Mouse (Mus musculus) heart, adult 11 months (tissue): ENCODE measurements around the gene Gbp9.
"Not testable (repeated sequence)": the region's sequence is repeated elsewhere in the genome, so short reads cannot be mapped to it uniquely, and the experiment has no call there.

Experiments
- DNase-seq: peaks from one replicate; pipeline ENCODE4 v3.0.0; 2022

Gbp9 gene

DNA sequence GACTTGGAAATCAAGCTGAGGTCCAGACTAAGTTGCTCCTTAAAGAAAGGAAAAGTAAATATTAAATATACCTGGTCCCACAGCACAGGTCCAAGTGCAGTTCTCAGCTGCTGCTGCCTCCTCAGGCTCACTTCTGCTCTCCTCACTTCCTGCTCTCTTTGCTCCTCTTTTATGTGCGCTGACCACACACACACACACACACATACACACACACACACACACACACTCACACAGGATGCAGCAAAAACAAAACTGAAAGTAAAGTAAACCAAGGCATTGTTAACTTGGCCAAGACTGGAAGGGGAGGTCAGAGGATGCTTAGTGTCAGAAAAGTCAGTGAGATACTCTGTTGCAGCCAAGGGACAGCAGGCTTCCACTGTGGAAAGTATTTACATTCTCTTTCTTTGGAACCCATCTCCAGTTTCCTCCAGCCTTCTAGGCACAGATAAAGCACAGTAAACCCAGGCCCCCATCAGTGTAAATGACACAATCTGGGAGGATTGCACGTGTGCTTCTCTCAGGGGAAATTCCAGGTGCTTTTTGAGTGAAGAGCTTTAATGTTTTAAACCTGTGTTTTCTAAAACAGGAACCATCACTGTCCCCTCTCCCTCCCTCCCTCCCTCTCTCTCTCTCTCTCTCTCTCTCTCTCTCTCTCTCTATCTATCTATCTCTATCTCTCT, at the start of gene Gbp9, which contains the start of the genes Gbp8 and Gbp4:
TSS of gene Gbp9 (minus strand) at position 131 of the 680 bp plus-strand sequence.
TSS of gene Gbp8 (minus strand) at position 132 of the 680 bp plus-strand sequence.
TSS of gene Gbp4 (minus strand) at position 178 of the 680 bp plus-strand sequence.
- peak; percentile 97 for DNase-seq

DNA sequence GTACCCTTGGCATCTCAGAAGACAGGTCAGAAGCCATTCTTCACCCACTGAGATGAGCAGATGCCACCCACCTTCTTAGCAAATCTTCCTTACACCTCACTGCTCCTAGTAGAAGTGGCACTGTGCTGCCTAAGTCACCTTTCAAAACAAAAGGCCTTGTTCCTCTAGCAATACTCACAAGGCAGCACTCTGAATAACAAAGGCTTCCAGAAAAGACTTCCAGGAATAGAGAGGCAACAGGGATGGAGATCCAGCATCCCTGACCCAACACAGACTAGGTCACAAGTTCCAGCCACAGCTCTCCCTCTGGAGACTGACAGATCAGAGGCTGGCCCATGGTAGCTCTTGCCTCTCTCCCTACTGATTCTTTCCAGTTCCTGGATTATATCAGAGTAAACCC, 42.1 kb upstream of the Gbp9 start:
- DNase-seq, result no peak

DNA sequence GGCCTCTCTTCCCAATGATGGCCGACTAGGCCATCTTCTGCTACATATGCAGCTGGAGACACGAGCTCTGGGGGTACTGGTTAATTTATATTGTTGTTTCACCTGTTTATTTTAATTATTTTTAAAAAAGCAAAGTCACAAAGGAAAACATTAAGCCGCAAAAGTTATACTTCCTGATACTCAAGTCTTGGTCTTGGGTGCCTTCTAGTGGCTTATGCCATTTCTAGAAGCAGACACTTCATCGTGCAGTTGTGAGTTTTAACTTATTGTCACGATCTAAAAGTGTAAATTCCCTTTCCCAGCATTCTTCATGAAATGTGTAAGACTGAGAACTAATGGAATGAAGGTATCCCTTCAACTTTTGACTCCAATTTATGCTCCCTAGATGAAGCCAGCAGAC, 17.2 kb upstream of the Gbp9 start:
- DNase-seq, result no peak

DNA sequence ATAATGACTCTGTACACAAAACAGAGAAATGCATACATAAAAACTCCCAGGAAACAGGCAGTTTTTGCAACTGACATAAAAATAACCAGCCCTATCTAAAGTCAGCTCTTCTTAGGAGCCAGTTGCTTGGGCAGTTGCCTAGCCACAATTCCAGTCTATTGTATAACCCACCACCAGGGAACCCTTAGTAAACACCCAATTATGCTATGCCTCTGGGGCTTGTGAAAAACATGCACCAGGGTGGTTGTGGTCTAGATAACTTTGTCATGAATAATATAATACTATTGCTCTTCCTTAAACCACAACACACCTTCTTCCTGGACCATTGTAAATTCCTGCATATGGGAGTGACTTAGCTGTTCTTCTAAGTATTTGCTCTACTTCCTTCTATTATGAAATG, 14.7 kb upstream of the Gbp9 start:
- no peak for DNase-seq

DNA sequence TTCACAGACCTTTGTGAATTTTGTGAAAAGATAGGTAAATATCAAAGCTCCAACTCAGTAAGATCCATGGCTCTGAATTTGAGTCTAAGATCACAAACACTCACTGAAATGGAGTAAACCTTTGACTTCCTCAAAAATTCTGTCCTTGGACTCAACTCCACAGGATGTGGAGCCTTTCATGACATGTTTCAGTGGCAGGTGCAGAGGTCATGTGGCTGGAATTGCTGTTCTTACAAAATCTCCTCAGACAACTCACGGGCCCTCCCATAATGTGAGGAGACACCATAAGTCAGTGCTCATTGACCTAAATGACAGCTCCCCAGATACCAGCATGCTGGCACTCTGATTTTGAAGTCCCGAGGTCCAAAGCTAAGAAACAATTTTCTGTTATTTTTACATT, 8.7 kb upstream of the Gbp9 start:
- not testable (repeated sequence) for DNase-seq

DNA sequence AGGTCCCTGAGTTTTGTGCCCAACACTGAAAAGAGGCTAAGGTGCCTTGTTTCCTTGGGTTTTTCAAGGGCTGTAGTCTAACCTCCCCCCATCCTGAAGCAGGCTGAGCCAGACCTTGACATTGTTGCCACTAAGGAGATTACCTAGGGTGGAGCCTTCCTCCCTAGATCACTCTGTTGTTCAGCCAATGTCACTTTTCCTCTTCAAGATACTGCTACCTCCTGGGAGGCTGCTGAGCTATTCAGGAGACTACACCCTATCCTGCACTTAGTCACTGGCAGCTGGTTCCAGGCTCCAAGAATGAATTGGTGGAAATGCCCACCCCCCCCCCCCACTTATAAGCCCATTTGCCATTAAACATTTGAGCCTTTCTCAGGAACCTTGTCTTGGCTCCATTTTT, 7.1 kb upstream of the Gbp9 start:
- peak; percentile 98 for DNase-seq

DNA sequence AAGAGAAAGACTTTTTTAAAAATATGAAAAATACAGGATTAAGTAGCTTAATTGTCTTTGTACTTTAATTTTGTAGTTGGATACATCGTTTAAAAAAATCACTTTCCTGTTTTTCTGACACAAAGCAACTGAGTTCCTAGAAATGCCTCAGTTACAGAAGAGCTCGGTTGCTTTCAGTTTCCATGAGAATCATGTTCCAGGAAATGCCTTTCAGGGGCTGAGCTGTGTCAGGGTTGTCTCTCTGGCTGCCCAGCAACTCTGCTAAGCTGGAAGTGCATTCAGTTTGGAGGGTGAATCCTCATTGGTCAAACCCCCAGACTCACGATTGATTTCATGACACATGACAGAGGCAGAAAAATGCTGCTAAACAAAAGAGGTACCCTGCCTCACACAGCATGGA, 6.4 kb upstream of the Gbp9 start:
- peak; percentile 95 for DNase-seq

DNA sequence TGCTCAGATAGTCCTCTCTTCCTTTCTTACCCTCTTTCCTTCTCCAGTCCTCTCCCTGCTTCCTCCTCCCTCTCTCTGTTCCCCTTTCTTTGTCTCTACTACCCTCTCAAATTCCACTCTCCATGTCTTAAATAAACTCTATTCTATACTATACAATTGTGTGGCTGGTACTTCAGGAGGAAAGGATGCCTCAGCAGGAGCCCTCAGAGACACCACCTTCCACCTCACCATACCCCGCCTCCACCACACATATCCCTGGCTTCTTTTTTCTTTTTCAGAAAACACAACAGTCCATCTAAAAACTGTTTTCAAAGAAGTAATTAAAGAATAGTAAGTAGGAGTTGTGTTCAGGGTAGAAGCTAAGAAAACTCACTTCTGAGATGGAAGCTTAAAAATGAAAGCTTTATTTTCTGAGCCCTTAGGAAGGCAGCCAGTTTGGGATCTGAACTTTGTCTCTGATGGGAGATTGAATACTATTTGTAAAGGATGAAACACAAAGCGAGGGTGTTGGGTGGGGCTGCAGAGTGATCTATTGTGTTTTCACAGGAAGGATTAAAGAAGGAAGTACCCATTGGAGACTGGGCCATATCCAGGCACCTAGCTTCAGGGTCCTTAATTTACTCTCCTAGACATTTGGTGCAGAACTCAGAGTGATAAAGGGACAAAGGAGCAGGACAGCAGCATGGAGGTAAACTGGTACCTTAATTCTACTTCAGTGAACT, 911 bp upstream of the Gbp9 start:
- DNase-seq, result not testable (repeated sequence)

DNA sequence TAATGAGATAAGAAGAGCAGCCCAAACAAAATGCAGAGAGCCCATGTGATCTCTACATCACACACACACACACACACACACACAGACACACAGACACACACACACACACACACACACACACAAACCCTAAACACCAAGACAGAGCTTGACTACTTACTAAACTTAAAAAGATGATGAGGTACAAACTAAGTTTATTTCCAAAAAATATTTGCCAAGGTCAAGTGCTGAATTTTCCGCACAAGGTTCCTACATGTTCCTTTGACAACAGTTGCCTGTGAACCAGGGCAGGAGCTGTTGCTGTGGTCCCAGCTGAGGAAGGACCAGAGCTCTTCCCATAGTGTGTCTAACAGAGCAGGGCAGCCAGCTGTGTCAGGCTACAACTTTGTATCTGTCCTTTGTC, 433 bp downstream of the Gbp9 start:
- no peak for DNase-seq

DNA sequence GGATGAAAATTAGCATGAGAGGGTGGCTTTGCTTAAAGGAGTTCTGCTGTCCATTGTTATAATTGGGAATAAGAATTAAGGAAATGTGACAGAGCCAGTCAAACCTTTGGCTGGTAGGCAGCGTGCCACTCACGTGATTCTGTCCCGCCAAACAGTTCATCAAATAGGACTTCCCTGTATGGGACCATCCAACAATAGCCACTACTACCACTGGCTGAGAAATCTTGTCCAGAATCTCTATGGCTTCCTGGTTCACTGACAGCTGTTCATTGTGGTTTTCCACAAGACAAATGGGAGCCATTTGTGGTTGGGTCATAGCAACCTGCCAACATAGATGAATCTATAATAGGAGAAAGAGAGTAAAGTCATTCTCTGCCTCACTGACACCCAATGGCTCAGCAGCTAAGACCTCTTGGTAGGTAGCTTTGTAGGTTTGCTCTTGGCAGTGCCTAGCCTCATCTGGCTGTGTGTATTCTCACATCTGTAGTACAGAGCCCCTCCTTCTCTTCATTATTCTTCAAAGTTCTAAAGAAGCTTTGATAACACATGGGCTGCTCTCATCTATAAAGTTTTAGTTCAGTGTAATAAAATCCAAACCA, 2.5 kb downstream of the Gbp9 start:
- DNase-seq, result not testable (repeated sequence)

DNA sequence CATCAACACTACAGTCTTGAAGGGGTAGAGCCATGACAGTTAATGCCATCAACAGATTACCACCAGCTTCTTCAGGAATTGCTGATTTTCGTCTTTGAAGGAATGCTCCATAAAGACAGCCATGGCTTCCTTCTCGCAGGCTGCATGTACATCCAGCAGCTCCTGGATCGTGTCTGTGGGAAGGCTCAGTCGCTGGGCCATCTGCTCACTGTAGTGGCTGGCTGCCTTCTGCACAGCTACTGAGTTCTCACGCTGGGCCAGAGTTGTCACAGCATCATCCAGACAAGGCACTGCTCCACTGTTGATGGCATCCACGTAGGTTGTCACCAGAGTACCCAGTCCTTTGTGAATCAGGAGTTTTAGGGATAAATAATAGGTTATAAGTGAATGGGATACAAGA, 17.6 kb downstream of the Gbp9 start:
- DNase-seq, result not testable (repeated sequence)

DNA sequence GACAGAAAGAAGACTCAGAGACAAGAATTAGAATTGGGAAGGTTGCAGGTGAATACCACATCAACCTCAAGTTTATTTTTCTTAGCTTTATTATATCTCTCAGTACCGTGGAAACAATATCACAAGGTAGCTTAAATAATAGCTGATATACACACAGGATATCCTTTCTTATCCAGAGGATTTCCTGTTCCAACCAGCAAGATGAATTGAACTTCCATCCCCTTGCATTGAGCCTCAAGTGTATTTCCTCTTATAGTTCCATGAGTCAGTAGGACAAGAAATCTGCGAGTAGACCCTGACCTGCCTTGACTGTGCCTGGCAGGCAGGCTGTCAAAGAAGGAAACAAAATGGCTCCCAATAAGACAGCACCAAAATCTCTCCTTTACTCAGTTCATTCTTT, 23.6 kb downstream of the Gbp9 start:
- DNase-seq, result no peak

DNA sequence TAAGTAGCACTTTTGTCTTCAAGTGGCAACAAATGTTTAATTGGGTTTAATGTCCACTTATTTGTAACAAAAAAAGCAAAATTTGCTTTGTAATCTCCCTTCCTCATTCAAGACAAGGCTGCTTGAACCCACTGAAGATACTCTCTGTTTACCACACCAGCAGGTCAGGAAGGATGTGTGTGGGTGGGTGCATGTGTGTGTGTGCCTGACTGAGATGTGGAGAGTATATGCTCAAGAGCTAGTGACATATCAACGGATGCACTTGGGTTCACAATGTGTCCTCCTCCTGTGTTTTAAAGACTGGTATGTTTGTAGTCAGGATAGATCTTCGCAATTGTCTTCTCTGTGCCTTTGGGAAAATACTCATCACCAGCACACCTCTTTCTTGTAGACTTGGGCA, 24.6 kb downstream of the Gbp9 start:
- DNase-seq, result no peak

DNA sequence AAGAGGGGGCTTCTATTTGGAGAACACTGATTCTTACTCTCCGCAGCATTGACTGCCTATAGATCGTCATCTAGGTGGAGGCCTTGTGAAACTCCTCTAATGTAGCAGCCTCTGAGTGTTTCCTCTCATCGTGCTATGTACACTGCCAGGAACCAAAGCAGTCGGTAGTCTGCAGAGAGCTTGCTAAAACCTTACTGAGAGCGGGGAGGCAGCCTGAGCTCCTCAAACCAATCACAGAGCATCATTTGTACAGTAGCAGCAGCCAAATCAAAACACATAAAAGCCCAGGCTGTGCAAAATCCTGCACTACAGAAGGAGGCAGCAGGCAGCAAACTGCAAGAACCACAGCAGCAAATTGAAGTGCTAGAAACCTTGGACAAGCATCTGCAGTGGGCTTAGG, 25.7 kb downstream of the Gbp9 start:
- DNase-seq, result no peak

DNA sequence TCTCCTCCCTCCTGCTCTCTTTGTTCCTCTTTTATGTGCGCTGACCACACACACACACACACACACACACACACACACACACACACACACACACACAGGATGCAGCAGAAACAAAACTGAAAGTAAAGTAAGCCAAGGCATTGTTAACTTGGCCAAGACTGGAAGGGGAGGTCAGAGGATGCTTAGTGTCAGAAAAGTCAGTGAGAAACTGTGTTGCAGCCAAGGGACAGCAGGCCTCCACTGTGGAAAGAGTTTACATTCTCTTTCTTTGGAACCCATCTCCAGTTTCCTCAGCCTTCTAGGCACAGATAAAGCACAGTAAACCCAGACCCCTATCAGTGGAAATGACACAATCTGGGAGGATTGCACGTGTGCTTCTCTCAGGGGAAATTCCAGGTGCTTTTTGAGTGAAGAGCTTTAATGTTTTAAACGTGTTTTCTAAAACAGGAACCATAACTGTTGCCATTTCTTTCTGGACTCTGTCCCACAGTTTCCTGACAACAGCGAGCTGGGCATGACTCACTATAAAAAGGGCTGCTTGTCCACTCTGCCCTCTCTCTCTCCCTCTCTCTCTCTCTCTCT, 29.0 kb downstream of the Gbp9 start:
- peak; percentile 98 for DNase-seq

DNA sequence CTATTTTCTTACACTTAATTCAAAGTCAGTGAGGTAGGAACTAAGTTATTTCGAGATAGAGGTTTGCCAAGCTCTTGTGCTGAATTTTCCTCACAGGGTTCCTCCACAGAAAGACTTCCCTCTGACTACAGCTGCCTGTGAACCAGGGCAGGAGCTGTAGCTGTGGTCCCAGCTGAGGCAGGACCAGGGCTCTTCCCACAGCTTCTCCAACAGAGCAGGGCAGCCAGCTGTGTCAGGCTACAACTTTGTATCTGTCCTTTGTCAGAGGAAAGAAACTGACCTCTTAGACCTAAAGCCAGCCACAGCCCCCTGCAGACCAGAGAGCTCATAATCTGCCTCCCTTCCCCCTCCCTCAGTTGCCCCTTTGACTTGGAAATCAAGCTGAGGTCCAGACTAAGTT, 29.6 kb downstream of the Gbp9 start:
- not testable (repeated sequence) for DNase-seq

DNA sequence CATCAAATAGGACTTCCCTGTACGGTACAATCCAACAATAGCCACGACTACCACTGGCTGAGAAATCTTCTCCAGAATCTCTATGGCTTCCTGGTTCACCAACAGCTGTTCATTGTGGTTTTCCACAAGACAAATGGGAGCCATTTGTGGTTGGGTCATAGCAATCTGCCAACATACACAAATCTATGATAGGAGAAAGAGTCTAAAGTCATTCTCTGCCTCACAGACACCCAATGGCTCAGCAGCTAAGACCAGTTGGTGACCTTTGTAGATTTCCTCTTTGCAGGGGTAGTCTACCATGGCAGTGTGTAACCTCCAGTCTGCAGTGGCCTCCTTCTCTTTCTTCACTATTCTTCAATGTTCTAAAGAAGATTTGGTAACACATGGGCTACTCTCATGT, 33.6 kb downstream of the Gbp9 start:
- not testable (repeated sequence) for DNase-seq

DNA sequence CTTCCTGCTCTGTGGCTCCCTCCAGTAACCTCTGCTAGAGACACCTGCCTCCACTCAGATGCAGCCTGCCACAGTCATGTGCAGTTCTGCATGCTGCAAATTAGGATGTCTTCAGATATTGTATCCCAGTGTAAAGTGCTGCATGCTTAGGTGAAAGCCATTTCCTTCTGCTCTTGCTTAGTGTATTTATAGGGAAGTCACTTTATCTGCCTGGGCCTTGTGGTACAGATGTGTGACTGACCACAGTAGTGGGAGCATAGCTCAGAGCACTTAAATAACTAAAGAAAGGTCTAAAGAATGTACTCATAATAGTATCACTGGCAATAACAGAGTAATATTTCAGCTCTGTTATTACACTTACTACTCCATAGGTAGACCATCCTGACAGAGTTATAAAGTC, 57.4 kb downstream of the Gbp9 start:
- DNase-seq, result no peak

DNA sequence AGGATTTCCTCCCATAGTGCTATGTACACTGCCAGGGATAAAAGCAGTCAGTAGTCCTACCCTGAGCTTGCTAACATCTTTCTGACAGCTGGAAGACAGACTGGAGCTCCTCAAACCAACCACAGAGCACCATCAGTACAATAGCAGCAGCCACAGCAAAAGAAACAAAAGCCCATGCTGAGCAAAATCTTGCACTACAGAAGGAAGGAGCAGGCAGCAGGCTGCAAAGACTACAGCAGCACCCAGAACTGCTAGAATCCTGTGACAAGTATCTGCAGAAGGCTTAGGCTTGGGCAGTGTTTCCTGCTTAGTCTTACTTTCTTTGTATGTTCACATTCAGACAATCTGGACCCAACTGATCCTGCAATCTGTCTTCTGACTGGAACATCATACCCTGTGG, 71.0 kb downstream of the Gbp9 start:
- DNase-seq, result not testable (repeated sequence)

DNA sequence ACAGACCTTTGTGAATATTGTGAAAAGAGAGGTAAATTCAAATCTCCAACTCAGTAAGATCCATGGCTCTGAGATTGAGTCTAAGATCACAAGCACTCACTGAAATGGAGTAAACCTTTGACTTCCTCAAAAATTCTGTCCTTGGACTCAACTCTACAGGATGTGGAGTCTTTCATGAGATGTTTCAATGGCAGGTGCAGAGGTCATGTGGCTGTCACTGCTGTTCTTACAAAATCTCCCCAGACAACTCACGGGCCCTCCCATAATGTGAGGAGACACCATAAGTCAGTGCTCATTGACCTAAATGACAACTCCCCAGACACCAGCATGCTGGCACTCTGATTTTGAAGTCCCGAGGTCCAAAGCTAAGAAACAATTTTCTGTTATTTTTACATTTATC, 74.9 kb downstream of the Gbp9 start:
- DNase-seq, result not testable (repeated sequence)

DNA sequence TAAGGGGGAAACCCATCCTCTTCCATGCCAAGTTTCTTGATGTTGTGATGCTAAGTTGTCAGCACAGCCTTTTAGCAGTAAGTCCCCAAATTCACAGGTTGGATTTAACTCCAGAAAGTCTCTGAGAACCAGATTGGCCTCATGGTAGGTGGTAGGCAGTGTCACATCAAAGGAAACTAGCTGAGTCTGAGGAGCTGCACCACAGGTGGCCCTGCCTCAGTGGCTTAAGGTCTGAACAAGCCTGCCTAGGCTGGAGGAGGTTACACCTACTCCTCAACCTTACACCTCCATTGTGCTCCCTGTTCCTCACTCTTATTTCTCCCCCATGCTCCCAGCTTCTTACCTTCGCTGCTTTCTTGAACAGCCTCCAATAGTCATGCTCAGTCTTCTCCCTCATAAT, 76.0 kb downstream of the Gbp9 start:
- DNase-seq, result no peak

DNA sequence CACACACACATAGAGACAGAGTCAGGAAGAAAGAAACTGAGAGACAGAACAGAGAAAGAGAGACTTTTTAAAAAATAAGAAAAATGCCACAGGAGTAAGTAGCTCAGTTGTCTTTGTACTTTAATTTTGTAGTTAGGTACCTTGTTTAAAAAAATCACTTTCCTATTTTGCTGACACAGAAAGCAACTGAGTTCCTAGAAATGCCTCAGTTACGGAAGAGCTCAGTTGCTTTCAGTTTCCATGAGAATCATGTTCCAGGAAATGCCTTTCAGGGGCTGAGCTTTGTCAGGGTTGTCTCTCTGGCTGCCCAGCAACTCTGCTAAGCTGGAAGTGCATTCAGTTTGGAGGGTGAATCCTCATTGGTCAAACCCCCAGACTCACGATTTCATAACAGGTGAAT, 76.9 kb downstream of the Gbp9 start:
- DNase-seq, result not testable (repeated sequence)

DNA sequence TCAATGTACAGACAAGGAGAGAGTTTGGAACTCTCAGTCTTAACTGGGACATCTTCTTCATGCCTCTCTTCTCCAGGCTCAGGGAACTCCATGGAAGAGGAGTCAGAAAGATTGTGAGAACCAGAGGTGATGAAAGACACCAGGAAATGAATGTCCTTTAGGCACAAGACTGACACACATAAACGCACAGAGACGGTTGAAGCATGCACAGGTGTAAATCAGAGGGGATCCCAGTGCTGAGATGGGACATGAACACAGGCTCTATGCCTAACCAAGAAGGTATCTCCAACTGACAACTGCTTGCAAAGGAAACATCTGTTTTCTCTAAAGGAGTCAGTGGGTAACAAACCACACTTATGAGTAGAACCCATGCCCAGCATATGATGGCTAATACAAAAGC, 79.1 kb downstream of the Gbp9 start:
- no peak for DNase-seq

DNA sequence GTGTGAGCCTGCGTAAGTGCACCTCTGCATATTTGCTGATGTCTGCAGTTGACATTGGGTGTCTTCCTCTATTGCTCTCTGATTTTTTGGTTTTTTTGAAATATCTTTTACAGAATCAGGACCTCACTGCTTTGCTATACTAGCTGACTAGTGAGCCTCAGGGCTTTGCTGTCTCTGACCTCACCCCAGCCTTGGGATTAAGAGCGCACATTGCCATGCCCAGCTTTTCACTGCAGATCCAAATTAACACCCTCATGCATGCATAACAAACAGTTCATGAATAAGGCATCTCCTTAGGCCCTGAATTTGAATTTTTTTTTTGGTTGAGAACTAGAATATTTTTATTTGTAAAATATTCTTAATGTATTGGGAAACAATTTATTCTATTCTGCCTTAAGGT, 84.1 kb downstream of the Gbp9 start:
- DNase-seq, result no peak
